ENCODE assay signal across 20 mouse cellular contexts in genomic region chr6:149324242-149324633, GRCm38 (mm10). TPM values are rescaled to one million over a fixed set of nuclear protein-coding genes. Genes with fewer than 3 reads are reported as not detected.
DNase-seq lines count a peak whose midpoint lies in the region; ATAC-seq and TF ChIP-seq lines count a peak whose summit lies in the region.
"Had no signal": no experiment of that assay in that cellular context is flagged by ENCODE, and none has a peak within 500 bp of the region (broad histone marks: within the 10 kb centered on the region; RNA-seq: fewer than 3 reads in every experiment).

No protein-coding gene starts in this region.

- H3K4me1 ChIP-seq in liver, embryonic 11.5 days (replicated peaks; ENCODE audit: control insufficient read depth, insufficient read depth, low read length): peaks cover 5% of the 10 kb centered on the region; the same call in 1 of the 2 replicates
- H3K4me1 ChIP-seq in liver, postnatal 0 days (ENCODE audit: insufficient read depth): no peaks in the 10 kb centered on the region
- H3K4me1 ChIP-seq: embryonic facial prominence, embryonic 15.5 days; forebrain, embryonic 10.5 days; hindbrain, embryonic 10.5 days had no signal

- TF ChIP-seq CTCF in liver, postnatal 0 days (IDR thresholded peaks at IDR 0.05; ENCODE audit: low read depth): no peak

- no peak for DNase-seq in liver, embryonic 11.5 days (ENCODE audit: low spot score)
- DNase-seq in liver, postnatal 0 days: no peak
- peak; percentile 66 for DNase-seq in MEL-GATA-1-ER (ENCODE audit: extremely low read depth, low read depth)
- no peak for DNase-seq in left cerebral cortex, adult 9 months (ENCODE audit: low spot score in 2 of 2)
- DNase-seq in thymus, postnatal 14 days: no peak
- DNase-seq: adrenal gland, postnatal 14 days; cerebellum, adult 2 months; cerebellum, postnatal 10 days; embryo, embryonic 11 days; gastrocnemius, adult 2 months; gastrocnemius, postnatal 25 days had no signal

- 0 out of 2 replicates have a peak, but pooled peaks have one; percentile 10 for ATAC-seq in liver, embryonic 11.5 days (replicated peaks; ENCODE audit: low FRiP score)
- no peak for ATAC-seq in liver, postnatal 0 days
- ATAC-seq: activated CD4-positive, CD25-positive, alpha-beta regulatory T cell, adult 4 months; forebrain, embryonic 14.5 days had no signal

- no peak overlapping the region for H3K4me3 ChIP-seq in liver, embryonic 11.5 days (ENCODE audit: low read depth, low read length)
- no peak overlapping the region for H3K4me3 ChIP-seq in liver, postnatal 0 days (ENCODE audit: low read depth, low read length)
- no peak overlapping the region for H3K4me3 ChIP-seq in macrophage (ENCODE audit: inconsistent target)
- H3K4me3 ChIP-seq: embryonic facial prominence, embryonic 15.5 days; erythroblast, embryonic 14.5 days; forebrain, embryonic 10.5 days; gastrocnemius, adult 2 months; hindbrain, embryonic 10.5 days had no signal

- H3K27ac ChIP-seq in liver, embryonic 11.5 days (ENCODE audit: low read depth, low read length): no peak overlapping the region
- H3K27ac ChIP-seq in liver, postnatal 0 days (ENCODE audit: low read depth): no peak overlapping the region
- H3K27ac ChIP-seq in macrophage: peak overlapping the region; percentile 54
- H3K27ac ChIP-seq: embryonic facial prominence, embryonic 15.5 days; forebrain, embryonic 10.5 days; gastrocnemius, adult 2 months; hindbrain, embryonic 10.5 days; hindbrain, embryonic 14.5 days had no signal

- peaks cover 65% of the 10 kb centered on the region for H3K79me2 ChIP-seq in macrophage (ENCODE audit: inconsistent target)

- H3K9me3 ChIP-seq in liver, embryonic 11.5 days (ENCODE audit: control insufficient read depth, low read length): peaks cover 7% of the 10 kb centered on the region; the same call in 1 of the 2 replicates
- no peaks in the 10 kb centered on the region for H3K9me3 ChIP-seq in liver, postnatal 0 days (ENCODE audit: low read length)
- H3K9me3 ChIP-seq: forebrain, embryonic 10.5 days; hindbrain, embryonic 10.5 days had no signal

- WGBS in liver, embryonic 11.5 days: 95% methylated on average over 6 of the region's 6 CpGs
- WGBS in liver, postnatal 0 days (ENCODE audit: insufficient replicate concordance): 87% methylated on average over 6 of the region's 6 CpGs
- 92% methylated on average over 6 of the region's 6 CpGs for WGBS in macrophage (ENCODE audit: missing documents)

- peaks cover 49% of the 10 kb centered on the region for H3K36me3 ChIP-seq in liver, embryonic 11.5 days (ENCODE audit: control insufficient read depth, insufficient read depth, low read length)
- H3K36me3 ChIP-seq in liver, postnatal 0 days (replicated peaks; ENCODE audit: insufficient read depth, low read length): peaks cover 87% of the 10 kb centered on the region
- peaks cover 88% of the 10 kb centered on the region for H3K36me3 ChIP-seq in macrophage (ENCODE audit: inconsistent target)

- H3K9ac ChIP-seq in liver, embryonic 11.5 days (ENCODE audit: low read depth, low read length): no peak overlapping the region
- H3K9ac ChIP-seq in liver, postnatal 0 days (replicated peaks): no peak overlapping the region
- H3K9ac ChIP-seq: embryonic facial prominence, embryonic 15.5 days; hindbrain, embryonic 14.5 days had no signal

- TF ChIP-seq EP300 in liver, postnatal 0 days (IDR thresholded peaks at IDR 0.05; ENCODE audit: low read depth): no peak

- H3K27me3 ChIP-seq in liver, embryonic 11.5 days (replicated peaks; ENCODE audit: control insufficient read depth, insufficient read depth, low read length): no peaks in the 10 kb centered on the region
- H3K27me3 ChIP-seq in liver, postnatal 0 days (ENCODE audit: insufficient read depth, low read length): no peaks in the 10 kb centered on the region
- H3K27me3 ChIP-seq: CH12.LX; embryonic facial prominence, embryonic 15.5 days had no signal

- H3K4me2 ChIP-seq in liver, embryonic 11.5 days: no peak overlapping the region
- no peak overlapping the region for H3K4me2 ChIP-seq in liver, postnatal 0 days (ENCODE audit: low read depth, low read length)
- H3K4me2 ChIP-seq: embryonic facial prominence, embryonic 15.5 days; hindbrain, embryonic 14.5 days had no signal

RNA-seq across cellular contexts. Expression of gene Resf1, which starts 15.0 kb away (rescaled TPM):
- polyA plus RNA-seq in liver, embryonic 11.5 days (2014; fragmentation: Nextera tagmentation; extraction: Ambion mirVana): 37.7 and 37.8 TPM in 2 replicates
- polyA plus RNA-seq in liver, postnatal 0 days (2015; fragmentation: Nextera tagmentation; extraction: Ambion mirVana): 16.0 and 22.3 TPM in 2 replicates
- 1,000 to 10,000 TPM in 2 of 26 experiments, 100 to 1,000 TPM in 24; 240 to 1,192 (median 525) TPM for total RNA-seq in macrophage (2018; cell fraction: chromatin; rRNA removed)
- total RNA-seq in macrophage (2018; cell fraction: cytosol; rRNA removed): 100 to 1,000 TPM in 8 of 26 experiments, 10 to 100 TPM in 18; 49.3 to 133 (median 69.6) TPM
- 100 to 1,000 TPM; 183 to 806 (median 358) TPM for total RNA-seq in macrophage (2018; cell fraction: nucleus; rRNA removed)
- polyA plus RNA-seq in macrophage (2018): 17.9 to 42.9 TPM (median 39.0 TPM) in 3 replicates
